Mouse (Mus musculus) heart, postnatal 0 days (tissue): ENCODE measurements around the gene Rpl3. TPM values are rescaled to one million over a fixed set of nuclear protein-coding genes. Genes with fewer than 3 reads are reported as not detected.

Experiments
- ATAC-seq: fragments of 200-750 bp; cut with Nextera tagmentation; 2 replicates; pipeline ENCODE4 v1.8.0; 2017; ENCODE audit warnings: low read depth, moderate number of reproducible peaks, moderate library complexity; ENCODE audit not compliant: insufficient read depth
- DNase-seq: peaks from one replicate; pipeline ENCODE4 v3.0.0-alpha.2; 2016; ENCODE audit warnings: low spot score
- H3K27ac ChIP-seq: fragments of 300-500 bp; sonication (generic); 2 replicates; pipeline ENCODE4 v1.5.1; 2014; ENCODE audit warnings: low read depth, mild to moderate bottlenecking
- H3K27me3 ChIP-seq: fragments of 300-500 bp; sonication (generic); 2 replicates; pipeline ENCODE4 v1.6.1; 2014; ENCODE audit warnings: low read length, mixed read lengths; ENCODE audit not compliant: control insufficient read depth, insufficient read depth
- H3K36me3 ChIP-seq: fragments of 300-500 bp; sonication (generic); replicated peaks from 2 replicates; pipeline ENCODE4 v1.6.1; 2014; ENCODE audit warnings: low read length, mixed read lengths; ENCODE audit not compliant: control insufficient read depth, insufficient read depth
- H3K4me1 ChIP-seq: fragments of 300-500 bp; sonication (generic); 2 replicates; pipeline ENCODE4 v1.6.1; 2014; ENCODE audit warnings: antibody characterized with exemption; ENCODE audit not compliant: control insufficient read depth, insufficient read depth
- H3K4me2 ChIP-seq: fragments of 300-500 bp; sonication (generic); 2 replicates; pipeline ENCODE4 v1.6.1; 2014; ENCODE audit warnings: low read depth, mild to moderate bottlenecking, low read length, moderate library complexity
- H3K4me3 ChIP-seq: fragments of 300-500 bp; sonication (generic); 2 replicates; pipeline ENCODE4 v1.5.1; 2014; ENCODE audit warnings: low read depth, low read length
- H3K9ac ChIP-seq: fragments of 300-500 bp; sonication (generic); replicated peaks from 2 replicates; pipeline ENCODE4 v1.6.1; 2014; ENCODE audit warnings: low read depth, low read length, mixed read lengths
- H3K9me3 ChIP-seq: fragments of 300-500 bp; sonication (generic); replicated peaks from 2 replicates; pipeline ENCODE4 v1.6.1; 2016; ENCODE audit warnings: low read length; ENCODE audit not compliant: control insufficient read depth
- CTCF ChIP-seq: IDR thresholded peaks from 2 replicates; pipeline ENCODE4 v1.5.1; 2016; ENCODE audit warnings: antibody characterized with exemption, control low read depth, low read depth
- EP300 ChIP-seq: IDR thresholded peaks from 2 replicates; pipeline ENCODE4 v1.6.1; 2016; ENCODE audit warnings: antibody characterized with exemption, low read depth
- WGBS: fragments of 180-500 bp; shearing (Covaris S2); extraction: QIAGEN DNeasy Blood & Tissue Kit; methylation state at CpG from one replicate; pipeline ENCODE4 v1.1.7; 2014; 5-methylcytosine and 5-hydroxymethylcytosine counted together
- polyA plus RNA-seq: library from polyadenylated mRNA; unstranded; fragments of >200 nt; fragmentation: Nextera tagmentation; extraction: Ambion mirVana; gene quantifications from 2 replicates; pipeline ENCODE4 v1.2.1, GENCODE M21; 2015
- total RNA-seq: library from RNA; depleted of rRNA; stranded (reverse); fragments of >200 nt; gene quantifications from 2 replicates; pipeline ENCODE4 v1.2.3, GENCODE M21; 2014; ENCODE audit warnings: low replicate concordance

The Rpl3 gene
- total and polyA plus RNA-seq, 2 experiments from 2014 or later: 480 to 763 TPM

GRCm38 (mm10) chr15:80079954-80080353 is 11.7 kb downstream of the Rpl3 start:
- no peak overlapping the region for H3K4me3 ChIP-seq
- WGBS: 74% methylated on average over 3 of the region's 3 CpGs
- no peaks in the 10 kb centered on the region for H3K27me3 ChIP-seq
- H3K4me2 ChIP-seq: no peak overlapping the region
- no peaks in the 10 kb centered on the region for H3K9me3 ChIP-seq
- peaks cover 52% of the 10 kb centered on the region for H3K36me3 ChIP-seq
- H3K9ac ChIP-seq: no peak overlapping the region
- TF ChIP-seq CTCF (no peak), EP300 (no peak)
- ATAC-seq: no peak
- no peak for DNase-seq
- H3K27ac ChIP-seq: no peak overlapping the region
- 0 out of 2 replicates have a peak, but pooled peaks cover 11% of the 10 kb centered on the region for H3K4me1 ChIP-seq

- WGBS: 88% methylated on average over 5 of the region's 5 CpGs
- no peak for TF ChIP-seq CTCF
- no peak for TF ChIP-seq EP300
- Histone ChIP-seq H3K9me3 (no peaks in the 10 kb centered on the region), H3K4me2 (no peak overlapping the region), H3K27me3 (no peaks in the 10 kb centered on the region), H3K27ac (no peak overlapping the region), H3K36me3 (peaks cover 52% of the 10 kb centered on the region), H3K9ac (no peak overlapping the region), H3K4me3 (no peak overlapping the region), H3K4me1 (0 out of 2 replicates have a peak, but pooled peaks cover 18% of the 10 kb centered on the region)
- ATAC-seq (no peak), DNase-seq (no peak)
Observed at GRCm38 (mm10) chr15:80079129-80079668, 12.5 kb downstream of the Rpl3 start.

DNA sequence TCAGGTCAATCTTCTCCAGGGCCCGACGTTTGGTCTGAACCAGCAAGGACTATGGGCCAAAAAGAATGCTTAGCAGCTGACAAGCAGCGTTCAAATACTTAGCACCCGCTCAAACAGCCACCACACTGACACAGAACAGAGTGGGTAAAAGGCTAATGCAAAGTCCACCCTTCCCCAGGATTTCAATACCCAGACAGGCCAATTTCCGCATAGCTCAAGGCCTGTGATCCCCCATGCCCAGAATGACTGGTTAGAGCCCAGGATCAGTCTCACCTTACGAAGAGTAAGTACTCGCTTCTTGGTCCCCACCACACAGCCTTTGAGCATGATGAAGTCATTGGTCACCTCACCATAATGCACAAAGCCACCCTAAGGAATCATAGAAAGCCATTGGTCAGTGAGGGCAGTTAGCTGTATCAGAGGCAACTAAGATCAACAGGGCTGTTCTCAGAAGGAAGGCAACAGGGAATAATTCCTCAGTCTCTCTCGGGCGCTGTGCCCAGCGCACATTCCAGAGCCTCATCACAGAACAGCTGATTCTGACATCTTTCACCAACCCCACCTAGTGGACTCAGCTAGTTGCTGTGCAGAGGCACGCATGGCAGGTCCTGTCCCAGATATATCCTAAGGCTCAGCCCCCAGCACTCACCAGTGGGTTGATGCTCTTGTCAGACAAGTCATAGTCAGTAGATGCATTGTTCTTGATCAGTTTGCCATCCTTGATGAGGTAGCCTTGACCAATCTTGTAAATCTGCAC is 13.4 kb downstream of the Rpl3 start:
- Histone ChIP-seq H3K9me3 (no peaks in the 10 kb centered on the region), H3K4me2 (no peak overlapping the region), H3K36me3 (peaks cover 52% of the 10 kb centered on the region), H3K27ac (no peak overlapping the region), H3K9ac (no peak overlapping the region), H3K27me3 (no peaks in the 10 kb centered on the region), H3K4me3 (no peak overlapping the region), H3K4me1 (0 out of 2 replicates have a peak, but pooled peaks cover 13% of the 10 kb centered on the region)
- DNase-seq: no peak
- ATAC-seq: 0 out of 2 replicates have a peak, but pooled peaks have one; percentile 8
- TF ChIP-seq EP300 (no peak), CTCF (peak; percentile 25; the same call in 1 of the 2 replicates)
- WGBS: 58% methylated on average over 11 of the region's 11 CpGs

DNA sequence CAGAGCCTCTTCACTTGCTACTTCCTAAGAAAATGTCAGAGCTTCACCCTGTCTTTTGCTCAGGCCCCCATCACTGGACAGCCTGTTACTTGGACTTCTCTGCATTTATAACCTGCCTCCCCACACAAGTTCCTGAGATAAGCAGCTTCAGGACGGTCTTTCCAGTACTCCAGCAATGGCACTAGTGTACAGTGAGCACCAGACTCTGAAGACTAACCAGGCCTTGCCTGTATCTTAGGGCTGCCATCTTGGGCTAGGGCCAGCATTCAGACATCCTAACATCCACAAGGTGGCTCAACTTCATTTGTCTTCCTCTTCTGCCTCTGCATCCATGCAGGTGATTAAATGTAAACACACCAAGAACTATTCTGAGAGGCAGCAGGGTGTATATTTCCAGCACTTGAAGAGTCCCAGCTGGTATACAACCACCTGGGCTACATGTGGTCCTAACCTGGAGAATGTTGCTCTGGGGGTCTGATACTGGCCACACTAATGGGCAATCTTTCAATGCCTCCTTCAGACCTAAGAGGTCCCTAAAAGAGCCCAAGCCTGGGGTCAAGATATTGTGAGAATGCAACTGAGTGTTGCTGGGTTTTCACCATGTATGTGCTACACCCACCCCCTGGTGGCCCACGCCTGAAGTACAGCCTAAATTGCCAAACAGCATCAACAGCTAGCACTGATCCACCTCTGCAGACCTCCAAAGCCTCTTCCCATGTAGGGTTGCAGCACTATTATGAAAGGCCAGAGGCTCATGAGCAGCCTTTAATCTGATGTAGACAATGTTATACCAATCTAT is 15.1 kb downstream of the Rpl3 start:
- H3K9ac ChIP-seq: no peak overlapping the region
- 7% methylated on average over 2 of the region's 2 CpGs for WGBS
- peak overlapping the region; percentile 22; the same call in 1 of the 2 replicates for H3K27ac ChIP-seq
- no peaks in the 10 kb centered on the region for H3K27me3 ChIP-seq
- H3K4me3 ChIP-seq: no peak overlapping the region
- no peaks in the 10 kb centered on the region for H3K9me3 ChIP-seq
- peaks cover 47% of the 10 kb centered on the region for H3K36me3 ChIP-seq
- peak; percentile 87 for TF ChIP-seq CTCF
- no peak for TF ChIP-seq EP300
- ATAC-seq (peak; percentile 43; the same call in 1 of the 2 replicates), DNase-seq (peak; percentile 57)
- H3K4me1 ChIP-seq: peaks cover 15% of the 10 kb centered on the region; the same call in 1 of the 2 replicates
- H3K4me2 ChIP-seq: no peak overlapping the region

DNA sequence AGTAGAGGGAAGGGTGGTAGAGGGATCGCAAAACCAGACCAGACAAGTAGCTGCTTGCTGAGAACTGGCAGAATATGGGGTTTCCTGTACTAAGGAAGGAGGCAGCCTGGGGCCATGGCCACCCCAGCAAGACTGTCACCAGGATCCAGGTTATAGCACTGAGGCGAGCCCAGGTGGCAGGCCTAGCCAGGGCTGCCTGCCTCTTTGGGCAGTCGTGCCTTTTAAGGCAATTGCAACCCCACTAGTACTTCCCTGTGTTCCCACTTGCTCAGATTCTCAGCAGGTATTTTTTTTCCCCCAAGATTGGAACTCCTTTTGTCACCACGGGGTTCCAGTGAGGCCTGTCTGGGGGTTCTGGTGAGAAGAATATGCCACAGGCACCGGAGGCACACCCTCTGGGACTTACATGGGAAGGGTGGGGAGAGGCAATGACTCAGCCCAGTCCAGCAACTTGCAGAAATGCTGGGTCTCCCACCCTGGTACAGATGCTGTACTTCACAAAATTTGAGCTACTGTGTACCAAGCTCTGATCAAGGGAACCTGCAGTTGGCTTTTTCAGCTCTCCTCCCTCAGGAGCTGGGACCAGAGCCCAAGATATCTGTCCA is 15.8 kb downstream of the Rpl3 start:
- peaks cover 40% of the 10 kb centered on the region for H3K36me3 ChIP-seq
- H3K27me3 ChIP-seq: no peaks in the 10 kb centered on the region
- no peak overlapping the region for H3K9ac ChIP-seq
- no peaks in the 10 kb centered on the region for H3K9me3 ChIP-seq
- peak overlapping the region; percentile 22; the same call in 1 of the 2 replicates for H3K27ac ChIP-seq
- WGBS: 34% methylated on average over 5 of the region's 5 CpGs
- no peak for DNase-seq
- no peak overlapping the region for H3K4me2 ChIP-seq
- no peak for TF ChIP-seq EP300
- TF ChIP-seq CTCF: no peak
- ATAC-seq: no peak
- H3K4me1 ChIP-seq: peaks cover 18% of the 10 kb centered on the region; the same call in 1 of the 2 replicates
- H3K4me3 ChIP-seq: no peak overlapping the region
